Mouse (Mus musculus): ENCODE measurements around the gene Srbd1.

The Srbd1 gene

GRCm38 (mm10) chr17:85985131-85985530, 159.8 kb downstream of the Srbd1 start:
- DNase-seq (ENCODE audit: low spot score in 2 of 2) = no peak

DNA sequence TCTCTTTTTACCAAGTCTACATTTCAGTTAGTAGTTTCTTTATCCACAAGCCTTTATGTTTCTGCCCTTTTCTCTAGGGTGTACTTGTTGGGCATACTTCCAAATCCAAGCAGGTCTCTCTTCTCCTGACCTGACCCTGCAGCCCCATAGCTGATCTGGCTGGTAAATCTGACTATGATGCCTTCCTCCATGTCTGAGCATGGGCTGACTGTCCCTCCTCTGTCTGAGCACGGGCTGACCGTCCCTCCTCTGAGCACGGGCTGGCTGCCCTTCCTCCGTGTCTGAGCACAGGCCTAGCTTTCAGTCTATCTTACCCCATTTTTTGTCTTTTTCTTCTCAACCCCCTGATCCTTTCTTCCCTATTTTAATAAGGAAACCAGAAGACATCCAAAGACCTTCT, 162.7 kb downstream of the Srbd1 start:
- DNase-seq (ENCODE audit: low spot score in 2 of 2) = no peak

- DNase-seq (ENCODE audit: low spot score in 2 of 2) = no peak
Measured at GRCm38 (mm10) chr17:85981869-85982268, 163.1 kb downstream of the Srbd1 start.

GRCm38 (mm10) chr17:85978876-85979275, 166.1 kb downstream of the Srbd1 start:
- no peak for DNase-seq (ENCODE audit: low spot score in 2 of 2)

GRCm38 (mm10) chr17:85975077-85975476, 169.9 kb downstream of the Srbd1 start:
- no peak for DNase-seq (ENCODE audit: low spot score in 2 of 2)

DNA sequence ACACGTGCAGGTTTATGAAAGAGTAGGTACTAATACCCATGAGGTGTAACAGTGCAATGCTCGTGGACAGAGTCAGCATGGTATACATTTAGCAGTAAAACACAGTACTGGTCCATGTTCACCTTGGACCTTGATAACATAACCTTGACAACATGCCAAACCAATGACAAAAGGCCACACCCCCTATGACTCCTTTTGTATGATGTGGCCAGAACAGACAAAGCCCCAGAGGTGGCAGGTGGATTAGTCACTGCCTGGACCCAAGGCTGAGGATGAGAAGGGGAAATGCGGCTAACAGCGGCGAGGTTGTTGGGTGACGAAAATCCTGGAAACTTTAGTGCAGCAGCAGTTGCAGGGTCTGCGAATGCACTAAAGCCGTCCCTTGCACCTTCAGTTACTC, 170.4 kb downstream of the Srbd1 start:
- no peak for DNase-seq (ENCODE audit: low spot score in 2 of 2)

DNA sequence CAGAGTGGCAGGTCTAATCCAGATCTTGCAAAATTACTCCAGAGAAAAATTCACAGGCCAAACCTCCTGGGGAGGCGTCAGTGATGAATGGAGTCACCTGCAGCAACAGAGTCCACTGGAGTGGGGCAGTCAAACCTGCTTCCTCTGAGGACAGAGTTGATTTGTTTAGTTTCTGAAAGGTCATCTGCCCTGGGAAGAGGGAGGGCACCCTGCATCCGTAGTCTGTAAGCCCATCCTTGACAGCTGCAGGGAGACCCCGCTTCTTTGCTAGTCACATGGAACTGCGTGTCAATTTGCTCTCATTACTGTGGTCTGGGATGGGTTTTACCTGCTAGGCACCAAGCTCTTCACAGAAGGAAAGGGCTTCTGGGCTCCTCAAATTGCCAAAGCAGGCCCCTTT, 173.9 kb downstream of the Srbd1 start:
- no peak for DNase-seq (ENCODE audit: low spot score in 2 of 2)

- DNase-seq (ENCODE audit: low spot score in 2 of 2) = no peak
Measured at GRCm38 (mm10) chr17:85961653-85962052, 183.3 kb downstream of the Srbd1 start.

DNA sequence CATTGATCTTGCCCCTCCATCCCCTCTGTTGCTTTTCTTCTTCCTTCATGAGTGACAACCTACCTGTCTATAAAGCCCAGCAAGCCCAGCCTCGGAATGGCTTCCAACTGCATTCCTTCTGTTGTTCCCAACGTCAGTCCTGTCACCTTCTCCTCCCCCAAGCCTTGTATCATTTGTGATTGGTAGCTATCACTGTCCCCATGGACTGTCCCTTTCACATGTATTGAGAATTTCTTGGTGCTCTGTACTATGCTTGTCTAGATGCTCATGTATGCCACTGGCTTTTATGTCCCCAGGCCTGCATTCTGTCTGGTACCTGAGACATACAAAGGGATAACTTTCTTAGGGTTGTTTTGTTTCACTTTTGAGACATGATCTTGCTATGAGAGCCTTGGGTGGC, 193.2 kb downstream of the Srbd1 start:
- no peak for DNase-seq (ENCODE audit: low spot score in 2 of 2)

GRCm38 (mm10) chr17:85949919-85950505, 195.0 kb downstream of the Srbd1 start:
- no peak for DNase-seq (ENCODE audit: low spot score in 2 of 2)

DNA sequence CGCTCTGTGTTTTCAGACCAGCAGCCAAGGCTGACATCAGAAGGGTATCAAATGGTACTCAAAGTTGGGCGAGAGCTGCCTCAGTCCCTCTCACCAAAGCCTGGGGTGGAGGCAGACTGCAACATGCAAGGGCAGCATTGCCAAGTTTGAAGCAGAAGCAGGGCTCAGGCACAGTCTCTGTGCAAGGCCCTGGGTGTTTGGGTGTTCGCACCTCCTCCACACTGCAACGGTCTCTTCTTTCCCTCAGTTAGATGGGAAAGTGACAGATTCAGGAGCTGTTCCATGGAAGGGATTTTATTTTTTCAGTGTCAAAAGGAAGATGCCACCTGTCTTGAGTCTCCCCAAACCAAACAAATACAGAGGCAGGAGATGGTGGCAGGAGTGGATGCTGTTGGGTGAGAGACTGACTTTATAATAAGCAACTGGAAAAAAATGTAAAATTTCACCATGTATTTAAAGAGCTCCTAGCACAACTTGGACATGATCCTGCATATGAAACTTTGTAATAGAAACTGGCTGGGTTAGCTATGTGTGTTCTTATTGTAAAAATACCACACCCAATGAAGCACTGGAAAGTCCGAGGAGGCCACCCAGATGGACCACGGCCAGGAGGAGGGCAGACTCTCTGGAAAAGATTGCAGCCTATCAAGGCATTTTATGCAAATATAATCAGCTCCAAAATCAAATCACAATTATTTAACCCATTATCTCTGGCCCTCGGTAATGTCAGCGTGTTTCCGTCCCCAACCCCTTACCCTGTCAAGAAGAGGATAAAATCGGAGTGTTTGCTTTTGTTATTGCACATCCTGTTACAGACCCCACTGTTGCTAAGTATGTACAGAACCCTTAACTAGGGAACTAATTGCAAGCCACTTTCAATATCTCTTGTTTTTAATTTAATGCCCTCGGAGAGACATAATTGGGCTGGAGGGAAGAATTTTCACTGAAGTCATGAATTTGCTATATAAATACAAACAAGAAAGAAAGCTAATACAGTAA, 195.8 kb downstream of the Srbd1 start:
- DNase-seq (ENCODE audit: low spot score in 2 of 2) = no peak

DNA sequence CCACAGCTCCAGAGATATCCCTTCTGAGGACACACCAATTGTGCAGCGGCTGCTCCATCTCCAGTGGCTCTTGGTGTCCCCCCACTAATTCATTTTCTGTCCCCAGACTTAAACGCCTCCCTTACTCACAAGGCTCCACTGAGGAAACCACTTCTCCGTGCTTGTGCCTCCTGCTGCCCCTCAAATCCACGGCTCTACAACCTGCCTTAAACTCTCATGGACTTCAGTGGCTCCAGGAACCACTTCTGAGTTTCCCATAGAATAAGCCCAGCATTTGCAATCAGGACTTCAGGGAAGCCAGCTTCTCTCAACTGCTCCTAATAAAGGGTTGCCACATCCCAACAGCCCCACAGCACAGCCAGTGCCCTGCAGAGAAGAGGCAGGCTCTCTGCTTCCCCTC, 200.2 kb downstream of the Srbd1 start:
- DNase-seq (ENCODE audit: low spot score in 2 of 2) = no peak

- DNase-seq (ENCODE audit: low spot score in 2 of 2) = no peak
Measured at GRCm38 (mm10) chr17:85943994-85944640, 200.9 kb downstream of the Srbd1 start.

- DNase-seq (ENCODE audit: low spot score in 2 of 2) = no peak
Measured at GRCm38 (mm10) chr17:85943551-85943981, 201.4 kb downstream of the Srbd1 start.

DNA sequence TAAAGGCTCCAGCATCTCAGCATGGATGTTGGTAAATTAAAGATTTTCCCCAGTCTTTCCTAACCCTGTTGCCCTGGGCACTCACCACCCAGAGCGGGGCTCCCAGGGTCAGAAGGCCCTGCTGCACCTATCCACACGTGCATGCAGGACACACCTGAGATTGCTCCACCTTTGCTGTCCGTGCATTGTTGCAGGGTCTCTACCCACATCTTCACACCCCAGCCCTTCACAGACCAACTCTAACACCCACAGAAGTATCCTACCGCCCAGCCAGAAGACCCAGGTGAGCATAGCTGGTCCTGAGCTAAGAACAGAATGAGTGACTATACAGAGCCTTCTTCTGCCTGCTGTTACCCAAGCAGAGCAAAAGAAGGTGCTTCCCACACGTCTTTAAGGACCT, 201.9 kb downstream of the Srbd1 start:
- no peak for DNase-seq (ENCODE audit: low spot score in 2 of 2)

DNA sequence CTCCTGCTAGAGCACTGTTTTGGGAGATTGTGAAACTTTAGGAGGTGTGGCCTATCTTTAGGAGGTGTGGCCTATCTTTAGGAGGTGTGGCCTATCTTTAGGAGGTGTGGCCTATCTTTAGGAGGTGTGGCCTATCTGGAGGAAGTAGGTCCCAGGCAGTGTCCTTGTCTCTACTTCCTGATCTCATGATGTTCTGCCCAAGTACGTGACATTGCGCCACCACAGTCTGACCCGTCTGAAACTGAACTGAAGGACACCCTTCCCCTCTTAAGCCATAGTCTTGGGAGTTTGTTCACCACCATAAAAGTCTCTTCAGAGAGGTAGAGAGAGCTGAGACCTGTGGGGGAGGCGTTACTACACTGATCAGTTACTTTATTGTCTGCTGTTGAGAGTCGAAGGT, 202.9 kb downstream of the Srbd1 start:
- DNase-seq (ENCODE audit: low spot score in 2 of 2) = no peak

DNA sequence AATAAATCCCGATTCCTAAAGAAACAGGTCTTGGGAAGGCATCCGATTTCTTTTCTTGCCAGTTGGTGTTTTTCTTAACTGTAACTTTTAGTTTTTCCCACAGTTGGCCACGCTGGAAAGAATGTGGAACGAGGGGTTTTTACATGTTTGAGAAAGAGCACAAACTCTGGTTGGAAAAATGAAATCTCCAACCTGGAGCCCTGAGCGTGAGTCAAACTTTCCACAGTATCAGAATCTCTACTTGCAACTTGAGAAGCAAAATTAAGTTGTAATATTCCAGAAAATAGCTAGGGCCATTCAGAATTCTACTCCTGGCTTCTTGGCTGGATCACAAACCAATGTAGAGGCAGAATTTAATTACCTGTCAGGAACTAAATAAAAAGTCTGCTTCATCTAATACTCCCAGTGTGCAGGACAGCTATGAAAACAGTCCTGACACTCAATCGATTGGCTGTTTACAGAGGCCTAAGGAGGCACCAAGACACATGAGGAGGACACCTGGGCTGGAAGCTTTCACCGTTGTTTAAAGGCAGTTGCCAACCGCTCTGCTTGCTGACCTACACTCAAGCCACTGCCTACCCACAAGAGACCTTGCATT, 203.7 kb downstream of the Srbd1 start:
- DNase-seq (ENCODE audit: low spot score in 2 of 2) = no peak

- no peak for DNase-seq (ENCODE audit: low spot score in 2 of 2)
Measured at GRCm38 (mm10) chr17:85937131-85937530, 207.8 kb downstream of the Srbd1 start.

DNA sequence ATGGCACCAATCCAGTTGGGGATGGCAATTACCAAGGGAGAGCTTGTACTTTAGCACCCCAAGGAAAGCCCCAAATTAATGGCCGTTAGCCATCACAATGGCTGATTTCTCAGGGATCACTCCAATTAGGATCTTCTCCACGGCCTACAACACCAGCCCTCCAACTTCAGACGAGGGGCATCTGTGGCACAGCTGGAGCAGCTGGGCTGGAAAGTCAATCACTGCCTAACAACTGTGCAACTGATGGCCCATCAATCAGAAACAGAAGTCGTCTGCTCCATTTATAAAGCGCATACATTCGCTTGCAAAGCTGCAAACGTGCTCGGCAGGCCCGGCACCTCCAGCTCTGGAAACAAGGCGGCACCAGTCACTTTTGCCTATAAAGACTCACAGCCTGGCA, 209.7 kb downstream of the Srbd1 start:
- no peak for DNase-seq (ENCODE audit: low spot score in 2 of 2)
